Mouse (Mus musculus): ENCODE results near the gene Pebp1.

Pebp1 gene

GRCm38 (mm10) chr5:117239106-117239505, 48.3 kb downstream of the Pebp1 start:
- DNase-seq: no peak

GRCm38 (mm10) chr5:117236540-117236939, 50.9 kb downstream of the Pebp1 start:
- DNase-seq: no peak

Measured in cerebellum, adult 9-10 months (tissue).